Mouse (Mus musculus) lung, postnatal 0 days (tissue): ENCODE data around the gene Magea10.

Experiments used
- CTCF ChIP-seq: IDR thresholded peaks from 2 replicates; pipeline ENCODE4 v1.5.1; 2016; ENCODE audit warnings: antibody characterized with exemption, mild to moderate bottlenecking
- EP300 ChIP-seq: IDR thresholded peaks from 2 replicates; pipeline ENCODE4 v1.6.1; 2016; ENCODE audit warnings: antibody characterized with exemption, mild to moderate bottlenecking, control low read depth

GRCm38 (mm10) chrX:72386758-72387157, at the start of gene Magea10:
- TF ChIP-seq CTCF: no peak
- TF ChIP-seq EP300: no peak
